Mouse (Mus musculus) lung, postnatal 0 days (tissue): Measurements from ENCODE around the gene Fam89b.

Experiments
- CTCF ChIP-seq: IDR thresholded peaks from 2 replicates; pipeline ENCODE4 v1.5.1; 2016; ENCODE audit warnings: antibody characterized with exemption, mild to moderate bottlenecking
- EP300 ChIP-seq: IDR thresholded peaks from 2 replicates; pipeline ENCODE4 v1.6.1; 2016; ENCODE audit warnings: antibody characterized with exemption, mild to moderate bottlenecking, control low read depth

- TF ChIP-seq CTCF = peak; percentile 25
- TF ChIP-seq EP300 = no peak
Observed at GRCm38 (mm10) chr19:5741641-5742240, 12.3 kb upstream of the Fam89b start.
